Mouse (Mus musculus) brain, embryonic 14.5 days (tissue): Measurements from ENCODE around the gene Pkd1l1. TPM values are rescaled to one million over a fixed set of nuclear protein-coding genes. Genes with fewer than 3 reads are reported as not detected.

Experiments
- DNase-seq: peaks from one replicate; pipeline ENCODE4 v3.0.0-alpha.2; 2011; ENCODE audit warnings: low read depth
- CTCF ChIP-seq: fragments of 200-500 bp; IDR thresholded peaks from 2 replicates; pipeline ENCODE4 v1.5.1; 2012; ENCODE audit warnings: inconsistent platforms, mild to moderate bottlenecking, moderate library complexity, borderline replicate concordance; ENCODE audit not compliant: insufficient read depth, insufficient read length; ENCODE audit errors: extremely low read depth
- POLR2A ChIP-seq: fragments of 200-500 bp; IDR thresholded peaks from 2 replicates; pipeline ENCODE4 v1.6.1; 2012; ENCODE audit warnings: mild to moderate bottlenecking, inconsistent platforms, borderline replicate concordance; ENCODE audit not compliant: poor library complexity, insufficient read depth, insufficient read length, severe bottlenecking; ENCODE audit errors: extremely low read depth
- polyA plus RNA-seq: library from polyadenylated mRNA; depleted of rRNA; stranded (reverse); fragments of >200 nt; gene quantifications from 2 replicates; pipeline ENCODE4 v1.2.3, GENCODE M21; 2012

Pkd1l1 gene
- polyA plus RNA-seq, 1 experiment: 0.10 TPM

DNA sequence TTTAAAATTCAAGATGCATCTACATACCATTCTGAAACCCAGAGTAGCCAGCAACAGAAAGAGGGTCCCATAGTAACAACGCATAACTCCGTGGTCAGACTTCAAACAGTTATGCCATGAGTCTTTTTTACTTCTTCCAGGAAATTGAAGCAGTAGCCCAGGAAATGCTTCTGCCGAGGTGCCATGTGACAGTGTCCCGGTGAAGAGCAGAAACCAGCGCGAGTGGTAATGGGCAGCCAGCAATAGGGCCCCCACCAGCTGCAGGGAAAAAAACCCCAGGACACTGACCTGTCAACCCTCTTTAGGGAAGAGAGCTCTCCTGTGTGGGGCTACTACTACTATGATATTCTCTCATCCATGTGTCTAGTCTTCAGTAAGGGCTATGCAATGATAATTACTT, 136.9 kb downstream of the Pkd1l1 start:
- no peak for DNase-seq
- TF ChIP-seq CTCF: no peak
- TF ChIP-seq POLR2A: no peak

DNA sequence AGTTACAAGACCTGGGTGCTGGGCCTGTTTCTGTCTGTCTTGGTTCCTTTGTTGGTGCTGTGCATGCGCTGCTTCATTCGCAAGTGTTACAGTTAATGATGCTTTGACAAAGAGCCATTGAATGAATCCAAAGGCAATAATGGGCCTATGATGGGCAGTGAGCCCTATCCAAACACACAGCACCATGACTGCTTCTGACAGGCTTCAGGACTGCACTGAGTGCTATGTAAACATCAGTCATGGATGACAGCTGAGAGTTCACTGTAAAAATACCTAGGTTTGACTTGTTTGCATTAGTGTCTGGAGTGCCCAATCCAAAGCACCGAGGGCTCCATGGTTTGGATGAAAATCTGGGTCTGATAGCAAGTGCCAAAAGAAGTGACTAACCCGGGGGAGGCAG, 138.9 kb downstream of the Pkd1l1 start:
- TF ChIP-seq CTCF: no peak
- TF ChIP-seq POLR2A: no peak
- no peak for DNase-seq

DNA sequence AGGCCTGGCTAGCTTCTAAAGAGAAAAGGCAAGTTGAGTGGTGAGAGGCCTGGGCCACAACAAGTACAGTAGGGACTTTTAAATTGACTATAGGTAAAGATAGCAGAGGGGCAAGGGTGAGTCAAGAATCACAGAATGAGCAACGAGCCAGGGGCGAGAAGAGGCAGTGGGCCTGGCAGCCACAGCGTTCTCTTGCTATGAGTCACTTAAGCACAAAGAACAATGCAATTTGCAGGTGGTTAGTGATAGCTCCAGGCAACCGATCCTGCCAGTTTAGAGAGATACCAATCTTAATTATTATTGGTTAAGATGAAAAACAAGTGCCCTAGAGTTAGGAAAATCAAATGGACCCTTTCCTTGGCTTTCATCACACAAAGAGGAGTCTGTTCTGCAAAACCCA, 142.5 kb downstream of the Pkd1l1 start:
- TF ChIP-seq POLR2A: no peak
- TF ChIP-seq CTCF: no peak
- DNase-seq: no peak

DNA sequence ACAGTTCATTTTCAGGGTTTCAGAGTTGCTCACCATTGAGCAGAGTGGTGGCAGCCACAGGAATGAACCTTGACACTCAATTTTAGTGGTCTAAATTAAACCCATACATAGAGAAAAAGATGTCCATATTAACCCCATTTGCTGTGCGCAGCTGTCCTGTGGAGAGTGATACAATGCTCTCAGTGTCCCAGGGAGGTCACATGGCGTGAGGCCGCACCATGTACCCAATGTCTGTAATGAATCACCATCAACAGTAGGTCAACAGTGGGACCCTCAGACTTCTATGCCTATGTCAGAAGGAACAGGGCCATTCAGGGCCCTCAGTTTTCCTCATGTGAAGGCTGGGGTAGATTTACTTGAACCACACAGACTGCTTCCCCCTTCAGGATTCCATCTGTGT, 143.5 kb downstream of the Pkd1l1 start:
- no peak for DNase-seq
- no peak for TF ChIP-seq POLR2A
- TF ChIP-seq CTCF: no peak

DNA sequence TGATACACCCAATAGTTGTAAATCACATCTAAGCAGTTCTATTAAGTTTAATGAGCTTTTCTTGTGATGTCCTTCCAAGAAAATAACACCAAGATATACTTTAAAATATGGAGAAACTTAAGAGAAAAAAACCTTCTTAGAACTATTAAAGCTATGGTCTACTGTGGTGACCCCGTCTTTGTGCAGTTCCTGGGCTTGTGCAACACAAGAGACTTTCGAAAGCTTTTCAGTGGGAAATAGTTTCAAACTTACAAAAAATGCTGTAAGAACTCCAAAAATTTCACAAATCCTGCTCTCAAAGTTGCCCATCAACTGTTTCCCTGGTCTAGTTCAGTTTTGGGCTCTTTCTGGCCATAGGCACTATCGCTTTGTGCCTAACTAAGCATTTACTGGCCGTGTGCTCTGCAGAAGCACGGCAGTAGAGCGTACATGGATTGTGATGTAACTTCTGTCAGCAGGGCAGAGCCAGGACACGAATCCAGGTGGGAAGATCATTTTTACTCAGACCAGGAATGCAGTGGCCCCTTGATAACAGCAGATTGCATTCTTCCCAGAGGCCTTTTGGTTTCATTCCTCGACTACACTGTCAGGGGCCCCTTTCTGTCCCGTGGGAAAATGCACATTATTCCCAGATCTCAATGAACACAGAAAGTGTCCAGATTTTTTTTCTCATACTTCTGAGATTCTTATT, 144.1 kb downstream of the Pkd1l1 start:
- DNase-seq: no peak
- TF ChIP-seq POLR2A (no peak), CTCF (no peak)

DNA sequence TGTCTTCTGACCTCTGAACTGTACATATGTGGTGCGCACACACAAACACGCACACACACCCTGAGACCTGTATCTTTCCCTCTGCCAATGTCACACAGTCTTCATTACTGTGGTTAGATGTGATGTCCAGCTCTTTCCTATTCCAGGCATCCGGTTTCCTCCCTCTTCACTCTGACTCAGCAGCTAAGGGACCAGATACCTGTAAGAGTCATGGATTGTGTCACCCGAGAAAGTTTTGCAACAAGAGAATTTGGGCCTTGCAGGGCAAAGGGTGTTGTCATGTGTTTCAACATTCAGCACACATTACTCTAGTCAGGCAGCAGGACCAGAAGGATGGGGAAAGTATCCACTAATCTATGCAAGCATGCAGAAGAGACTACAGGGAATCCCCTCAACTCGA, 146.5 kb downstream of the Pkd1l1 start:
- TF ChIP-seq POLR2A (no peak), CTCF (no peak)
- DNase-seq: no peak

DNA sequence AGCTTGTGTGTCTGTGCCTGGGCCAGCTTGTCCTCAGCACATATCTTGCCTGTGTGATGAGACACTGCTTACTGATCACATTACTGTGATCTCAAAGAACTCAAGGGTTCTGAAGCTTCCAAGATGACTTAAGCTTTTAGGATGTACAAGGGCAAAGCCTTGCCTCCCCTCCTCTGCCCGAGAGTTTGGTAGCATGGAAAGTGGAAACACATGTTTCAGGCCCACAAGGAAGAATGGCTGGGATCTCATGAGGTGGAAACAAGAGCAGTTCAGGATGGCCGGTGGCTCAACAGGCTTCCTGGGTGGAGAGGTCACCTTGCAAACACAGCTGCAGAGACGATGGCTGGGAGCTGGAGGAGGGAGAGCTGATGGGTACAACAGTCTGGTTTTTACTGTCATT, 147.0 kb downstream of the Pkd1l1 start:
- TF ChIP-seq CTCF (no peak), POLR2A (no peak)

DNA sequence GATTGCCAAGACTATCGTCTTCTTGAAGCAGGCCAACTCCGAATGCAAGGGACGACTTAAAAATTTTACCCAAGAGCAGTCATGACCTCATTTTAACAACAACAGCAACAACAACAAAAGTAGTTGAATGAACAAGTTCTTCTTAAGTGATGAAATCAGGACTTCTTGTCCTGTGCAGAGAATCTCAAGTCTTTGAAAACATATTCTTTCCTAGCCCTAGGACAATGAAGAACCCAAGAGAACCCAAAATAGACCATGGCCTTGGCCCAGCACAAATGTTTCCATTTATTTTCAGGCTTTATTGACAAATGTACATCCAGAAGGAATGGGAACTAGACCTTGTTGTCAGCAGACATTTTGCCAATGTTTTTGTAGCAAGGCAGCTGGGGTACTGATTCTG, 147.7 kb downstream of the Pkd1l1 start:
- TF ChIP-seq CTCF (no peak), POLR2A (no peak)
- no peak for DNase-seq

More for the DNA sequence above, 147.0 kb downstream of the Pkd1l1 start:
- no peak for DNase-seq

DNA sequence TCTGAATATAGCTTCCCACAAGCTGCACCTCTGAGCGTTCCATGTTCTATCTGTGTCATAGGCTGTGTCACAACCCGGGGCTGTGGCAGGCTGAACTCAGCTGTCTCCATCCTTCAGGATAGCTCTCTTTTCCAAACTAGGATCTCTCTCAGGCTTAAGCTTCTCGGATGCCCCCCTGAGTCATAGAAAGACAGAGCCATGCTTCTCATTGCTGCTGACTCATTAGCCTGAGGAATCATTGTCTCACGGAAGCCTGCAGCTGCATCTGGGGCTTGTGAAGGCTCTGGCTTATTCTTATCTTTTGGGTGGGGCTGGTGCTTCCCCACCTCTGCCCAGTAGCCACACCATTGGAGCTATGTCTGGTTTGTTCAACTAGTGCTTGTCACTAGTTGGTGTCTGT, 151.7 kb downstream of the Pkd1l1 start:
- TF ChIP-seq POLR2A: no peak
- TF ChIP-seq CTCF: no peak
- no peak for DNase-seq

DNA sequence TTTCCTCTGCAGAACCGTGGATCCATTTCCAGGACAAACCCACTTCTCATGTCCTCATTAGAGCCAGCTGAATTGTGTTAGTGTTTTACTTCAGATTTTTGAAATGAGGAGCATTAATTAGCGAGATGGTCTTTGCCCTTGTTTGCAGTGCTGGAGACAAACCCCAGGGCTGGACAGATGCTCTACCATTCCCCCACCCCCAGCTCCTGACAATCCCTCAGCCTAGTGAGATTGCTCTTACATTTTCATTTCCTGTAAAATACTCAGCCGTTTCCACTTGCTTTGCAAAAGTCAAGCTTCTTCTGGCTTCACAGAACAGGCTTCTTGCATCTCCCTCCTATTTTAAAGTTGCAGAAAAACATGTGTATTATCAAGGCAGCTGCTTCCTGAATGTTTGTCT, 155.7 kb downstream of the Pkd1l1 start:
- TF ChIP-seq CTCF: no peak
- TF ChIP-seq POLR2A: no peak
- peak; percentile 6 for DNase-seq

DNA sequence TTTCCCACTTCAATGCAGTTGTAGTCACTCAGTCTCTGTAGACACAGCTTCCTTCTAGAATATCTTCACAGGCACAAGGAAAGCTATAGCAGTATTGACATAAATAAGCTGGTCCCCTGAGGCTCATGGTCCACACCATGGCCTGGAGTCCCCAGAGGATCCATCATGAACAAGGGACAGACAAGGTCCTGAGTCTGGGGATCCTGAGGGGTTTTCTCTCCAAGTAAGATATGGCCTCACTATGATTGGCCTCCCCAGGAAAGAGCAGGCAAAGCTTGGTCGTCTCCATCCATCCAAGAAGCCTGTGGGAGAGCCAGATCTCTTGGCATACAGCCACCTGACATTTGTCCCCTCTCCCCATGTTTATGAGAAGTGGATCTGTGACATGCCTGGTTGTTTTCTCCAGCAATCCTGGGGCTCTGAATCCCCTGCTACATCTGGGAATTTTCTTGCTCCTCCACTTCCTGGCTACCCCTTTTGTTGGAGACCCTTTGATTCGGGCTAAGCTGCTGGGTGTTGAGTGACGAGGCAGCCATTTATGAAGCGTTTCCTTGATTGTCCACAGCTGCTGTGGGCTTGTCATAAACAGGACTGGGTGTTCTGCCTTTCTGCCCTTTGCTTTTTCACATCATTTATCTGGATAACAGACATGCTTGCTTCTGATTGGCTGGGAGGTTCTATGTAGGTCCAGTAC, 158.8 kb downstream of the Pkd1l1 start:
- TF ChIP-seq POLR2A: no peak
- no peak for TF ChIP-seq CTCF
- no peak for DNase-seq
